Mouse (Mus musculus) hindbrain, embryonic 14.5 days (tissue): ENCODE data around the gene Manba. TPM values are rescaled to one million over a fixed set of nuclear protein-coding genes. Genes with fewer than 3 reads are reported as not detected.

Experiments used
- ATAC-seq: fragments of 200-750 bp; cut with Nextera tagmentation; 2 replicates; pipeline ENCODE4 v1.8.0; 2017; ENCODE audit warnings: moderate number of reproducible peaks, mild to moderate bottlenecking, moderate TSS enrichment, moderate library complexity; ENCODE audit not compliant: low FRiP score
- DNase-seq: peaks from one replicate; pipeline ENCODE4 v3.0.0-alpha.2; 2015; ENCODE audit warnings: low spot score
- H3K27ac ChIP-seq: fragments of 300-500 bp; sonication (generic); 2 replicates; pipeline ENCODE4 v1.5.1; 2014; ENCODE audit warnings: mild to moderate bottlenecking, moderate library complexity
- H3K27me3 ChIP-seq: fragments of 300-500 bp; sonication (generic); 2 replicates; pipeline ENCODE4 v1.6.1; 2014; ENCODE audit warnings: mild to moderate bottlenecking, low read length, mixed read lengths; ENCODE audit not compliant: control insufficient read depth, insufficient read depth
- H3K36me3 ChIP-seq: fragments of 300-500 bp; sonication (generic); replicated peaks from 2 replicates; pipeline ENCODE4 v1.6.1; 2014; ENCODE audit not compliant: control insufficient read depth, insufficient read depth
- H3K4me1 ChIP-seq: fragments of 300-500 bp; sonication (generic); replicated peaks from 2 replicates; pipeline ENCODE4 v1.6.1; 2014; ENCODE audit warnings: antibody characterized with exemption, low read length, mixed read lengths; ENCODE audit not compliant: control insufficient read depth, insufficient read depth
- H3K4me2 ChIP-seq: fragments of 300-500 bp; sonication (generic); replicated peaks from 2 replicates; pipeline ENCODE4 v1.6.1; 2014; ENCODE audit warnings: mild to moderate bottlenecking, moderate library complexity
- H3K4me3 ChIP-seq: fragments of 300-500 bp; sonication (generic); replicated peaks from 2 replicates; pipeline ENCODE4 v1.5.1; 2014; ENCODE audit warnings: mild to moderate bottlenecking, low read length
- H3K9ac ChIP-seq: fragments of 300-500 bp; sonication (generic); 2 replicates; pipeline ENCODE4 v1.6.1; 2014
- H3K9me3 ChIP-seq: fragments of 300-500 bp; sonication (generic); 2 replicates; pipeline ENCODE4 v1.6.1; 2016; ENCODE audit warnings: low read length; ENCODE audit not compliant: control insufficient read depth
- WGBS: fragments of 180-500 bp; shearing (Covaris S2); extraction: QIAGEN DNeasy Blood & Tissue Kit; methylation state at CpG from one replicate; pipeline ENCODE4 v1.1.7; 2014; 5-methylcytosine and 5-hydroxymethylcytosine counted together
- polyA plus RNA-seq: library from polyadenylated mRNA; unstranded; fragments of >200 nt; fragmentation: Nextera tagmentation; extraction: Ambion mirVana; gene quantifications from 2 replicates; pipeline ENCODE4 v1.2.1, GENCODE M21; 2014

Manba gene
- polyA plus RNA-seq, 1 experiment from 2014 or later = 8.1 TPM

GRCm38 (mm10) chr3:135592011-135592410, 106.6 kb downstream of the Manba start:
- WGBS = 85% methylated on average over 4 of the region's 4 CpGs

GRCm38 (mm10) chr3:135594238-135594917, 109.0 kb downstream of the Manba start:
- Histone ChIP-seq H3K4me1 (no peaks in the 10 kb centered on the region), H3K36me3 (peaks cover 43% of the 10 kb centered on the region), H3K27ac (no peak overlapping the region), H3K9ac (no peak overlapping the region), H3K9me3 (no peaks in the 10 kb centered on the region), H3K4me2 (no peak overlapping the region), H3K27me3 (no peaks in the 10 kb centered on the region), H3K4me3 (no peak overlapping the region)
- WGBS = 80% methylated on average over 21 of the region's 21 CpGs
- ATAC-seq (no peak), DNase-seq (no peak)

More at GRCm38 (mm10) chr3:135592011-135592410, 106.6 kb downstream of the Manba start:
- H3K9ac ChIP-seq = no peak overlapping the region
- H3K4me3 ChIP-seq = no peak overlapping the region
- ATAC-seq (0 out of 2 replicates have a peak, but pooled peaks have one; percentile 39), DNase-seq (peak; percentile 28)
- H3K4me1 ChIP-seq = no peaks in the 10 kb centered on the region
- peaks cover 53% of the 10 kb centered on the region for H3K36me3 ChIP-seq
- no peak overlapping the region for H3K27ac ChIP-seq
- H3K9me3 ChIP-seq = no peaks in the 10 kb centered on the region
- no peaks in the 10 kb centered on the region for H3K27me3 ChIP-seq
- H3K4me2 ChIP-seq = no peak overlapping the region

GRCm38 (mm10) chr3:135597014-135597413, 111.6 kb downstream of the Manba start:
- 59% methylated on average over 4 of the region's 4 CpGs for WGBS
- Histone ChIP-seq H3K9ac (no peak overlapping the region), H3K27ac (no peak overlapping the region), H3K36me3 (peaks cover 46% of the 10 kb centered on the region), H3K4me2 (no peak overlapping the region), H3K9me3 (no peaks in the 10 kb centered on the region), H3K4me1 (no peaks in the 10 kb centered on the region), H3K4me3 (no peak overlapping the region), H3K27me3 (no peaks in the 10 kb centered on the region)
- ATAC-seq (no peak), DNase-seq (no peak)

GRCm38 (mm10) chr3:135598355-135598754, 112.9 kb downstream of the Manba start:
- ATAC-seq (no peak), DNase-seq (no peak)
- Histone ChIP-seq H3K9me3 (no peaks in the 10 kb centered on the region), H3K27me3 (no peaks in the 10 kb centered on the region), H3K36me3 (peaks cover 51% of the 10 kb centered on the region), H3K9ac (no peak overlapping the region), H3K27ac (no peak overlapping the region), H3K4me2 (no peak overlapping the region), H3K4me3 (no peak overlapping the region), H3K4me1 (no peaks in the 10 kb centered on the region)
- WGBS = 81% methylated on average over 3 of the region's 3 CpGs

GRCm38 (mm10) chr3:135602731-135603130, 117.3 kb downstream of the Manba start:
- WGBS = 78% methylated on average over 10 of the region's 10 CpGs
- Histone ChIP-seq H3K27me3 (no peaks in the 10 kb centered on the region), H3K4me1 (no peaks in the 10 kb centered on the region), H3K36me3 (peaks cover 70% of the 10 kb centered on the region), H3K4me3 (no peak overlapping the region), H3K9ac (no peak overlapping the region), H3K4me2 (no peak overlapping the region), H3K27ac (no peak overlapping the region), H3K9me3 (no peaks in the 10 kb centered on the region)
- no peak for DNase-seq
- no peak for ATAC-seq

GRCm38 (mm10) chr3:135604626-135605417, 119.4 kb downstream of the Manba start:
- Histone ChIP-seq H3K9ac (no peak overlapping the region), H3K27me3 (no peaks in the 10 kb centered on the region), H3K9me3 (no peaks in the 10 kb centered on the region), H3K4me3 (no peak overlapping the region), H3K27ac (no peak overlapping the region), H3K4me2 (no peak overlapping the region), H3K4me1 (no peaks in the 10 kb centered on the region), H3K36me3 (peaks cover 70% of the 10 kb centered on the region)
- DNase-seq (no peak), ATAC-seq (no peak)
- WGBS = 90% methylated on average over 10 of the region's 10 CpGs

- Histone ChIP-seq H3K27me3 (no peaks in the 10 kb centered on the region), H3K9me3 (no peaks in the 10 kb centered on the region), H3K9ac (no peak overlapping the region), H3K27ac (no peak overlapping the region), H3K4me1 (0 out of 2 replicates have a peak, but pooled peaks cover under 1% of the 10 kb centered on the region), H3K4me3 (no peak overlapping the region), H3K36me3 (peaks cover 72% of the 10 kb centered on the region), H3K4me2 (no peak overlapping the region)
- no peak for ATAC-seq
- 87% methylated on average over 4 of the region's 4 CpGs for WGBS
- DNase-seq = no peak
Observed at GRCm38 (mm10) chr3:135605474-135605873, 120.1 kb downstream of the Manba start.

GRCm38 (mm10) chr3:135606592-135606991, 121.2 kb downstream of the Manba start:
- ATAC-seq = no peak
- Histone ChIP-seq H3K9ac (no peak overlapping the region), H3K27ac (no peak overlapping the region), H3K36me3 (peaks cover 68% of the 10 kb centered on the region), H3K9me3 (no peaks in the 10 kb centered on the region), H3K4me3 (no peak overlapping the region), H3K4me1 (0 out of 2 replicates have a peak, but pooled peaks cover 3% of the 10 kb centered on the region), H3K4me2 (no peak overlapping the region), H3K27me3 (no peaks in the 10 kb centered on the region)
- DNase-seq = no peak
- WGBS = 88% methylated on average over 8 of the region's 8 CpGs

GRCm38 (mm10) chr3:135607021-135607420, 121.6 kb downstream of the Manba start:
- Histone ChIP-seq H3K27ac (no peak overlapping the region), H3K4me1 (0 out of 2 replicates have a peak, but pooled peaks cover 3% of the 10 kb centered on the region), H3K9ac (no peak overlapping the region), H3K36me3 (peaks cover 66% of the 10 kb centered on the region), H3K9me3 (no peaks in the 10 kb centered on the region), H3K4me3 (no peak overlapping the region), H3K4me2 (no peak overlapping the region), H3K27me3 (no peaks in the 10 kb centered on the region)
- no peak for ATAC-seq
- no peak for DNase-seq
- 96% methylated on average over 9 of the region's 9 CpGs for WGBS
